Mouse (Mus musculus): ENCODE results near the gene Nid2.

Nid2 gene

GRCm38 (mm10) chr14:19751025-19751771, at the start of gene Nid2:
TSS of gene Nid2 (plus strand) at chr14:19751265.
- no peak for TF ChIP-seq GATA4 (IDR thresholded peaks at IDR 0.05; ENCODE audit: insufficient replicate concordance, low read length)

- no peak for TF ChIP-seq GATA4 (IDR thresholded peaks at IDR 0.05; ENCODE audit: insufficient replicate concordance, low read length)
These were observed 49.5 kb upstream of the Nid2 start for GRCm38 (mm10) chr14:19701546-19701945.

GRCm38 (mm10) chr14:19705649-19706048, 45.4 kb upstream of the Nid2 start:
- no peak for TF ChIP-seq GATA4 (IDR thresholded peaks at IDR 0.05; ENCODE audit: insufficient replicate concordance, low read length)

GRCm38 (mm10) chr14:19706454-19706853, 44.6 kb upstream of the Nid2 start:
- no peak for TF ChIP-seq GATA4 (IDR thresholded peaks at IDR 0.05; ENCODE audit: insufficient replicate concordance, low read length)

GRCm38 (mm10) chr14:19706997-19707396, 44.1 kb upstream of the Nid2 start:
- no peak for TF ChIP-seq GATA4 (IDR thresholded peaks at IDR 0.05; ENCODE audit: insufficient replicate concordance, low read length)

- TF ChIP-seq GATA4 (IDR thresholded peaks at IDR 0.05; ENCODE audit: insufficient replicate concordance, low read length), result no peak
These were observed 43.2 kb upstream of the Nid2 start for GRCm38 (mm10) chr14:19707721-19708507.

- no peak for TF ChIP-seq GATA4 (IDR thresholded peaks at IDR 0.05; ENCODE audit: insufficient replicate concordance, low read length)
These were observed 41.9 kb upstream of the Nid2 start for GRCm38 (mm10) chr14:19709161-19709560.

GRCm38 (mm10) chr14:19711771-19712170, 39.3 kb upstream of the Nid2 start:
- TF ChIP-seq GATA4 (IDR thresholded peaks at IDR 0.05; ENCODE audit: insufficient replicate concordance, low read length), result no peak

- no peak for TF ChIP-seq GATA4 (IDR thresholded peaks at IDR 0.05; ENCODE audit: insufficient replicate concordance, low read length)
These were observed 38.0 kb upstream of the Nid2 start for GRCm38 (mm10) chr14:19713067-19713466.

GRCm38 (mm10) chr14:19719077-19719476, 32.0 kb upstream of the Nid2 start:
- TF ChIP-seq GATA4 (IDR thresholded peaks at IDR 0.05; ENCODE audit: insufficient replicate concordance, low read length), result no peak

GRCm38 (mm10) chr14:19720044-19720611, 30.9 kb upstream of the Nid2 start:
- no peak for TF ChIP-seq GATA4 (IDR thresholded peaks at IDR 0.05; ENCODE audit: insufficient replicate concordance, low read length)

- TF ChIP-seq GATA4 (IDR thresholded peaks at IDR 0.05; ENCODE audit: insufficient replicate concordance, low read length), result no peak
These were observed 22.8 kb upstream of the Nid2 start for GRCm38 (mm10) chr14:19728278-19728677.

GRCm38 (mm10) chr14:19728737-19729136, 22.3 kb upstream of the Nid2 start:
- no peak for TF ChIP-seq GATA4 (IDR thresholded peaks at IDR 0.05; ENCODE audit: insufficient replicate concordance, low read length)

GRCm38 (mm10) chr14:19732097-19732496, 19.0 kb upstream of the Nid2 start:
- no peak for TF ChIP-seq GATA4 (IDR thresholded peaks at IDR 0.05; ENCODE audit: insufficient replicate concordance, low read length)

- TF ChIP-seq GATA4 (IDR thresholded peaks at IDR 0.05; ENCODE audit: insufficient replicate concordance, low read length), result no peak
These were observed 17.4 kb upstream of the Nid2 start for GRCm38 (mm10) chr14:19733490-19734282.

All from liver, adult (tissue).